Mouse (Mus musculus) kidney, embryonic 14.5 days (tissue): Measurements from ENCODE around the gene Klhl22. TPM values are rescaled to one million over a fixed set of nuclear protein-coding genes. Genes with fewer than 3 reads are reported as not detected.
A peak's percentile ranks its signal among the peaks of the same experiment; 100 is the strongest.

ENCODE experiments used
- ATAC-seq: fragments of 200-750 bp; cut with Nextera tagmentation; 2 replicates; pipeline ENCODE4 v1.8.0; 2017; ENCODE audit warnings: moderate number of reproducible peaks, mild to moderate bottlenecking, moderate TSS enrichment, moderate library complexity; ENCODE audit not compliant: low FRiP score, low TSS enrichment
- H3K27ac ChIP-seq: fragments of 300-500 bp; sonication (generic); 2 replicates; pipeline ENCODE4 v1.5.1; 2014; ENCODE audit warnings: low read depth, mild to moderate bottlenecking, low read length, moderate library complexity, mixed read lengths
- H3K27me3 ChIP-seq: fragments of 300-500 bp; sonication (generic); 2 replicates; pipeline ENCODE4 v1.6.1; 2014; ENCODE audit warnings: mild to moderate bottlenecking, low read length; ENCODE audit not compliant: control insufficient read depth, insufficient read depth
- H3K36me3 ChIP-seq: fragments of 300-500 bp; sonication (generic); 2 replicates; pipeline ENCODE4 v1.6.1; 2014; ENCODE audit warnings: low read length, mixed read lengths; ENCODE audit not compliant: control insufficient read depth, insufficient read depth
- H3K4me1 ChIP-seq: fragments of 300-500 bp; sonication (generic); 2 replicates; pipeline ENCODE4 v1.6.1; 2014; ENCODE audit warnings: low read length, mixed read lengths; ENCODE audit not compliant: control insufficient read depth, insufficient read depth
- H3K4me2 ChIP-seq: fragments of 300-500 bp; sonication (generic); replicated peaks from 2 replicates; pipeline ENCODE4 v1.6.1; 2014; ENCODE audit warnings: low read depth, mild to moderate bottlenecking, low read length
- H3K4me3 ChIP-seq: fragments of 300-500 bp; sonication (generic); 2 replicates; pipeline ENCODE4 v1.5.1; 2014; ENCODE audit warnings: mild to moderate bottlenecking, low read length
- H3K9ac ChIP-seq: fragments of 300-500 bp; sonication (generic); 2 replicates; pipeline ENCODE4 v1.6.1; 2014; ENCODE audit warnings: low read depth, mild to moderate bottlenecking, low read length, moderate library complexity
- H3K9me3 ChIP-seq: fragments of 300-500 bp; sonication (generic); 2 replicates; pipeline ENCODE4 v1.6.1; 2016; ENCODE audit warnings: low read length; ENCODE audit not compliant: control insufficient read depth
- WGBS: fragments of 180-500 bp; shearing (Covaris S2); extraction: QIAGEN DNeasy Blood & Tissue Kit; methylation state at CpG from one replicate; pipeline ENCODE4 v1.1.7; 2014; 5-methylcytosine and 5-hydroxymethylcytosine counted together
- polyA plus RNA-seq: library from polyadenylated mRNA; unstranded; fragments of >200 nt; fragmentation: Nextera tagmentation; extraction: Ambion mirVana; gene quantifications from 2 replicates; pipeline ENCODE4 v1.2.1, GENCODE M21; 2014

Gene Klhl22
- polyA plus RNA-seq, 1 experiment from 2014 or later, result 70.3 TPM

DNA sequence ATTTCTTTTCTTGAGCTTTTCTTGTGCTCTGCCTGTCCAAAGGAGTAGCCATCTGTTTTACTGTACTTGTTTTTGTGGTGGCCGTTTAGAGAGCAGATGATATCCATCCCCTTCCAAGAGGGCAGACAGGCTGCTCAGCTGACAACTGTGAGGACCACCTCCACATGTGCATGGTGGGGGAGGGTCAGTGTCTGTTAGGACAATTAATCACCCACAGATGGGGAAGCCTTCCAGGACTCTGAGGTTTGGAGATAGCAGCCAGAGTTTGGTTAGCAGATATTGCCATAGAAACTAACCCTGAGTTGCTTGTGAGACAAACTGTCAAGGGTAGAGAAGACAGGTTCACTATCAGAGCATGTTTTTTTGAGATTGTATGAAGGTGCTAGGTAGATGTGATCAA lies 1.7 kb downstream of the Klhl22 start:
- Histone ChIP-seq H3K4me1 (peaks cover 9% of the 10 kb centered on the region; the same call in 1 of the 2 replicates), H3K4me2 (peak overlapping the region; percentile 95; the same call in 1 of the 2 replicates), H3K9me3 (no peaks in the 10 kb centered on the region), H3K4me3 (peak overlapping the region; percentile 73), H3K27me3 (no peaks in the 10 kb centered on the region), H3K27ac (no peak overlapping the region), H3K36me3 (peaks cover 21% of the 10 kb centered on the region; the same call in 1 of the 2 replicates), H3K9ac (no peak overlapping the region; the same call in 1 of the 2 replicates)
- 26% methylated on average over 1 of the region's 1 CpGs for WGBS
- peak; percentile 21; the same call in 1 of the 2 replicates for ATAC-seq

- H3K36me3 ChIP-seq, result peaks cover 40% of the 10 kb centered on the region; the same call in 1 of the 2 replicates
- no peak overlapping the region for H3K27ac ChIP-seq
- peaks cover 9% of the 10 kb centered on the region; the same call in 1 of the 2 replicates for H3K4me1 ChIP-seq
- no peaks in the 10 kb centered on the region for H3K27me3 ChIP-seq
- ATAC-seq, result no peak
- 65% methylated on average over 4 of the region's 4 CpGs for WGBS
- no peaks in the 10 kb centered on the region for H3K9me3 ChIP-seq
- H3K4me3 ChIP-seq, result no peak overlapping the region
- no peak overlapping the region for H3K4me2 ChIP-seq
- no peak overlapping the region for H3K9ac ChIP-seq
These were observed 4.7 kb downstream of the Klhl22 start for GRCm38 (mm10) chr16:17764108-17764511.

DNA sequence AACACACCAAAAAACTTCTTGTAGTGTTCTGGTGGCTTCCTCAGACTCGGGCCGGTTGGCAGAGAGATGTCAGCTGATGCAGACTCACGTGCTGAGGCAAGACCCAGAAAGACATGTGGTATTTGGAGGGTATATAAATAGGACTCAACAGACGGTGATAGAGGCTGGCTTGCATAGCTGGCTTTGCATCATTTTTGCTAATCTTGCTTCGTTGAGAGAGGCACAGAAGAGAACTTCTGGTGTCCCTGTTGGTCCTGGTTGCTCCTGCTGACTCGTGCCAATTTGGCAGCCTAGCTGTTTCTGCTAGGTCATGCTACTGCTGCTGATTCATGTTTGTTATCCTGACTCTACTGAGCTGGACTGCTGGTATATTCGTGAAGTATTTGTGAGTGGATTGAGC lies 9.4 kb downstream of the Klhl22 start:
- H3K4me2 ChIP-seq, result no peak overlapping the region
- no peaks in the 10 kb centered on the region for H3K27me3 ChIP-seq
- H3K9ac ChIP-seq, result no peak overlapping the region
- no peak overlapping the region for H3K27ac ChIP-seq
- ATAC-seq, result no peak
- peaks cover 62% of the 10 kb centered on the region for H3K36me3 ChIP-seq
- 89% methylated on average over 7 of the region's 7 CpGs for whole genome bisulfite sequencing
- H3K4me1 ChIP-seq, result no peaks in the 10 kb centered on the region
- H3K9me3 ChIP-seq, result no peaks in the 10 kb centered on the region
- H3K4me3 ChIP-seq, result no peak overlapping the region

- H3K27ac ChIP-seq, result no peak overlapping the region
- no peaks in the 10 kb centered on the region for H3K4me1 ChIP-seq
- H3K9ac ChIP-seq, result no peak overlapping the region
- no peaks in the 10 kb centered on the region for H3K9me3 ChIP-seq
- no peak for ATAC-seq
- H3K4me2 ChIP-seq, result no peak overlapping the region
- H3K36me3 ChIP-seq, result peaks cover 56% of the 10 kb centered on the region
- 79% methylated on average over 4 of the region's 4 CpGs for WGBS
- H3K27me3 ChIP-seq, result no peaks in the 10 kb centered on the region
- H3K4me3 ChIP-seq, result no peak overlapping the region
These were observed 11.9 kb downstream of the Klhl22 start for GRCm38 (mm10) chr16:17771117-17771865.

DNA sequence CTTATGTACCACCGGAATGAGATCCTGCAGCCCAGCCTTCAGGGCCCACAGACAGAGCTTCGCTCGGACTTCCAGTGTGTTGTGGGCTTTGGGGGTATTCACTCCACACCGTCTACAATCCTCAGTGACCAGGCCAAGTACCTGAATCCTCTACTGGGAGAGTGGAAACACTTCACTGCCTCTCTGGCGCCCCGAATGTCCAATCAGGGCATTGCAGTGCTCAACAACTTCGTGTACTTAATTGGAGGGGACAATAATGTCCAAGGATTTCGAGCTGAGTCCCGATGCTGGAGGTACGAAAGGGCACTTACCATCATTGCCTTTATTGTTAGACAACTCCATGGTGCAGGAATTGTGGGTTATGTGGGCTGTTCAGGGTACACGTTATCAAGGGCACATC lies 17.4 kb downstream of the Klhl22 start:
- peaks cover 66% of the 10 kb centered on the region for H3K36me3 ChIP-seq
- no peak for ATAC-seq
- WGBS, result 68% methylated on average over 11 of the region's 11 CpGs

GRCm38 (mm10) chr16:17778223-17778622 lies 18.8 kb downstream of the Klhl22 start:
- H3K4me2 ChIP-seq, result no peak overlapping the region
- H3K36me3 ChIP-seq, result peaks cover 59% of the 10 kb centered on the region
- no peak overlapping the region for H3K4me3 ChIP-seq
- ATAC-seq, result no peak
- no peaks in the 10 kb centered on the region for H3K4me1 ChIP-seq
- no peaks in the 10 kb centered on the region for H3K27me3 ChIP-seq
- no peaks in the 10 kb centered on the region for H3K9me3 ChIP-seq
- no peak overlapping the region for H3K27ac ChIP-seq
- WGBS, result 81% methylated on average over 4 of the region's 4 CpGs
- no peak overlapping the region for H3K9ac ChIP-seq

More for the DNA sequence above, 17.4 kb downstream of the Klhl22 start:
- no peak overlapping the region for H3K4me2 ChIP-seq
- H3K27me3 ChIP-seq, result no peaks in the 10 kb centered on the region
- H3K9ac ChIP-seq, result no peak overlapping the region
- no peaks in the 10 kb centered on the region for H3K4me1 ChIP-seq
- no peaks in the 10 kb centered on the region for H3K9me3 ChIP-seq
- H3K27ac ChIP-seq, result no peak overlapping the region
- H3K4me3 ChIP-seq, result no peak overlapping the region

DNA sequence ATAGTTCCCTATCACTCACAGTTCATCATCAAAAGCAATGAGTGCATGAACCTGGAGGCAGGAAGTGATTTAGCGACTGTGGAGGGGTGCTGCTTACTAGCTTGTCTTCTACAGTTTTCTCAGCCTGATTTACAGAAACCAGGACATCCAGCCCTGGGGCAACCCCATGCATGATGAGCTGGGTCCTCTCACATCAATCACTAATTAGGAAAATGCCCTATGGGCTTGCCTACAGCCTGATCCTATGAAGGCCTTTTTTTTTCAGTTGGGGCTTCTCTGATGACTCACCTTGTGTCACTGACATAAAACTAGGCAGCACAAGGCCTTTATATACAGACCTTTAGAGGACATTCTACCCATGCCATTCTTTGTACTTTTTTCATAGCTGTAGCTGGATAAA lies 20.3 kb downstream of the Klhl22 start:
- Histone ChIP-seq H3K4me3 (no peak overlapping the region), H3K36me3 (peaks cover 66% of the 10 kb centered on the region), H3K27ac (no peak overlapping the region), H3K4me1 (no peaks in the 10 kb centered on the region), H3K9me3 (no peaks in the 10 kb centered on the region), H3K27me3 (no peaks in the 10 kb centered on the region), H3K9ac (no peak overlapping the region), H3K4me2 (no peak overlapping the region)
- ATAC-seq, result no peak
- WGBS, result 76% methylated on average over 1 of the region's 1 CpGs

- Histone ChIP-seq H3K9ac (no peak overlapping the region), H3K4me2 (no peak overlapping the region), H3K4me3 (no peak overlapping the region), H3K27me3 (no peaks in the 10 kb centered on the region), H3K9me3 (no peaks in the 10 kb centered on the region), H3K27ac (no peak overlapping the region), H3K36me3 (peaks cover 71% of the 10 kb centered on the region), H3K4me1 (no peaks in the 10 kb centered on the region)
- 61% methylated on average over 3 of the region's 3 CpGs for WGBS
- no peak for ATAC-seq
These were observed 25.9 kb downstream of the Klhl22 start for GRCm38 (mm10) chr16:17785337-17785736.

- Histone ChIP-seq H3K27me3 (no peaks in the 10 kb centered on the region; the same call in 1 of the 2 replicates), H3K9me3 (no peaks in the 10 kb centered on the region), H3K4me3 (no peak overlapping the region), H3K4me2 (no peak overlapping the region), H3K36me3 (peaks cover 48% of the 10 kb centered on the region), H3K9ac (no peak overlapping the region), H3K4me1 (0 out of 2 replicates have a peak, but pooled peaks cover 1% of the 10 kb centered on the region), H3K27ac (no peak overlapping the region)
- no peak for ATAC-seq
- 71% methylated on average over 3 of the region's 3 CpGs for WGBS
These were observed 33.3 kb downstream of the Klhl22 start for GRCm38 (mm10) chr16:17792728-17793127.
